Mouse (Mus musculus) spleen, adult 2 months (tissue): ENCODE results near the gene Pdcd6ip. TPM values are rescaled to one million over a fixed set of nuclear protein-coding genes. Genes with fewer than 3 reads are reported as not detected.

ENCODE experiments used
- DNase-seq, 2 experiments: peaks; one replicate each; pipeline versions ENCODE4 v3.0.0 to v3.0.0-alpha.2; 2012 to 2021; ENCODE audit warnings: low spot score in 2 of 2, low read depth in 1 of 2
- H3K27ac ChIP-seq: fragments of 200-500 bp; 2 replicates; pipeline ENCODE4 v1.5.1; 2012; ENCODE audit warnings: low read length, inconsistent platforms; ENCODE audit not compliant: insufficient read depth
- H3K27me3 ChIP-seq: fragments of 200-500 bp; 2 replicates; pipeline ENCODE4 v1.6.1; 2012; ENCODE audit warnings: mild to moderate bottlenecking, moderate library complexity, low read length, inconsistent platforms; ENCODE audit not compliant: control insufficient read depth, insufficient read depth
- H3K36me3 ChIP-seq: fragments of 200-500 bp; 2 replicates; pipeline ENCODE4 v1.6.1; 2012; ENCODE audit warnings: mild to moderate bottlenecking, low read length, inconsistent platforms; ENCODE audit not compliant: control insufficient read depth, insufficient read depth
- H3K4me1 ChIP-seq: fragments of 200-500 bp; 2 replicates; pipeline ENCODE4 v1.6.1; 2011; ENCODE audit warnings: inconsistent platforms; ENCODE audit not compliant: control insufficient read depth, insufficient read depth, insufficient read length
- H3K4me3 ChIP-seq: fragments of 200-500 bp; 2 replicates; pipeline ENCODE4 v1.5.1; 2011; ENCODE audit warnings: mild to moderate bottlenecking, inconsistent platforms; ENCODE audit not compliant: insufficient read depth, insufficient read length; ENCODE audit errors: extremely low read depth
- CTCF ChIP-seq: fragments of 200-500 bp; IDR thresholded peaks from 2 replicates; pipeline ENCODE4 v1.5.1; 2011; ENCODE audit warnings: mild to moderate bottlenecking, inconsistent platforms; ENCODE audit not compliant: insufficient read depth, insufficient read length, insufficient replicate concordance; ENCODE audit errors: extremely low read depth
- POLR2A ChIP-seq: fragments of 200-500 bp; IDR thresholded peaks from 2 replicates; pipeline ENCODE4 v1.6.1; 2011; ENCODE audit warnings: low read depth, low read length, inconsistent platforms
- WGBS: fragments of 180-500 bp; shearing (Covaris S2); methylation state at CpG from one replicate; pipeline ENCODE4 v1.1.7; 2018; 5-methylcytosine and 5-hydroxymethylcytosine counted together
- polyA plus RNA-seq: library from polyadenylated mRNA; depleted of rRNA; stranded (reverse); fragments of >200 nt; gene quantifications from 2 replicates; pipeline ENCODE4 v1.2.3, GENCODE M21; 2012

Gene Pdcd6ip
- polyA plus RNA-seq, 1 experiment = 42.8 TPM

- TF ChIP-seq CTCF (no peak), POLR2A (no peak)
- Histone ChIP-seq H3K27ac (no peak overlapping the region), H3K4me1 (no peaks in the 10 kb centered on the region), H3K36me3 (no peaks in the 10 kb centered on the region), H3K4me3 (no peak overlapping the region), H3K27me3 (no peaks in the 10 kb centered on the region)
- WGBS = 75% methylated on average over 15 of the region's 15 CpGs
- DNase-seq = no peak
These were observed 16.6 kb upstream of the Pdcd6ip start for GRCm38 (mm10) chr9:113724646-113725045.

GRCm38 (mm10) chr9:113719063-113719462 lies 11.0 kb upstream of the Pdcd6ip start:
- H3K4me1 ChIP-seq = no peaks in the 10 kb centered on the region
- DNase-seq = no peak
- no peak overlapping the region for H3K27ac ChIP-seq
- no peaks in the 10 kb centered on the region for H3K36me3 ChIP-seq
- H3K27me3 ChIP-seq = no peaks in the 10 kb centered on the region
- H3K4me3 ChIP-seq = no peak overlapping the region
- WGBS = 60% methylated on average over 5 of the region's 5 CpGs
- TF ChIP-seq POLR2A (no peak), CTCF (peak; percentile 26; the same call in 1 of the 2 replicates)

- Histone ChIP-seq H3K4me1 (peaks cover 9% of the 10 kb centered on the region; the same call in 1 of the 2 replicates), H3K27me3 (no peaks in the 10 kb centered on the region), H3K36me3 (no peaks in the 10 kb centered on the region), H3K4me3 (no peak overlapping the region), H3K27ac (no peak overlapping the region)
- DNase-seq = no peak
- TF ChIP-seq CTCF = no peak
- TF ChIP-seq POLR2A = no peak
- 91% methylated on average over 12 of the region's 12 CpGs for WGBS
These were observed 2.8 kb upstream of the Pdcd6ip start for GRCm38 (mm10) chr9:113710871-113711270.

- Histone ChIP-seq H3K36me3 (no peaks in the 10 kb centered on the region; the same call in 1 of the 2 replicates), H3K27me3 (no peaks in the 10 kb centered on the region), H3K27ac (peak overlapping the region; percentile 86), H3K4me3 (peak overlapping the region; percentile 84; the same call in 1 of the 2 replicates), H3K4me1 (peaks cover 23% of the 10 kb centered on the region; the same call in 1 of the 2 replicates)
- WGBS = 46% methylated on average over 19 of the region's 19 CpGs
- TF ChIP-seq POLR2A (no peak), CTCF (no peak)
- DNase-seq = no peak
These were observed 562 bp upstream of the Pdcd6ip start for GRCm38 (mm10) chr9:113708361-113709280.

- H3K27ac ChIP-seq = no peak overlapping the region
- no peak for DNase-seq
- H3K4me3 ChIP-seq = peak overlapping the region; percentile 84
- whole genome bisulfite sequencing = 13% methylated on average over 9 of the region's 9 CpGs
- H3K27me3 ChIP-seq = no peaks in the 10 kb centered on the region
- no peaks in the 10 kb centered on the region; the same call in 1 of the 2 replicates for H3K36me3 ChIP-seq
- H3K4me1 ChIP-seq = peaks cover 27% of the 10 kb centered on the region; the same call in 1 of the 2 replicates
- TF ChIP-seq CTCF = no peak
- TF ChIP-seq POLR2A = no peak
These were observed 1.2 kb downstream of the Pdcd6ip start for GRCm38 (mm10) chr9:113706841-113707240.

GRCm38 (mm10) chr9:113706108-113706507 lies 2.0 kb downstream of the Pdcd6ip start:
- H3K4me1 ChIP-seq = peaks cover 27% of the 10 kb centered on the region; the same call in 1 of the 2 replicates
- 9% methylated on average over 2 of the region's 2 CpGs for WGBS
- H3K4me3 ChIP-seq = peak overlapping the region; percentile 22; the same call in 1 of the 2 replicates
- no peaks in the 10 kb centered on the region; the same call in 1 of the 2 replicates for H3K36me3 ChIP-seq
- no peaks in the 10 kb centered on the region for H3K27me3 ChIP-seq
- H3K27ac ChIP-seq = no peak overlapping the region
- no peak for TF ChIP-seq CTCF
- TF ChIP-seq POLR2A = no peak
- peak in 1 of 2 experiments; percentile 15 for DNase-seq
